Mouse (Mus musculus) lung, postnatal 0 days (tissue): Measurements from ENCODE around the gene Akap12.

ENCODE experiments used
- CTCF ChIP-seq: IDR thresholded peaks from 2 replicates; pipeline ENCODE4 v1.5.1; 2016; ENCODE audit warnings: antibody characterized with exemption, mild to moderate bottlenecking
- EP300 ChIP-seq: IDR thresholded peaks from 2 replicates; pipeline ENCODE4 v1.6.1; 2016; ENCODE audit warnings: antibody characterized with exemption, mild to moderate bottlenecking, control low read depth

DNA sequence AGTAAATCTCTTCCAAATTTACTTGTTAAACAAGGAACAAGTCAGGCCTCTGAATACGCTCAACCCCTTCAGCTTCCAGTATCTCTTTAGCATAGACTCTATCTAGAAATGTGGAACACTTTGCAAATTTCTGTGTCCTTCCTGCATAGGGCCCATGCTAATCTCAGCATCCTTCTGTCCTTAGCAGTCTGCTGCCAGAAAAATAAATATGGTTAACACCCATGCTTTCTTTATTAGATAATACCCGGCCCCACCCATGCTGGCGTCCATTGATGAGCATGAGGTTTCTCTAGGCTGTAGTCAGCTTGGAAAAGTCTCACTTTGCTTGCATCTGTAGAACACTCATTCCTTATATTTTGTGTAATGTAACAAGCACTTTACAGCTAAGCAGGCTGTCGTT is 27.2 kb downstream of the Akap12 start:
- TF ChIP-seq CTCF (no peak), EP300 (no peak)
